Mouse (Mus musculus): ENCODE data around the gene Tmem161b. TPM values are rescaled to one million over a fixed set of nuclear protein-coding genes. Genes with fewer than 3 reads are reported as not detected.

The Tmem161b gene
- total RNA-seq, 2 experiments from 2014 or later: 18.3 to 18.6 TPM

DNA sequence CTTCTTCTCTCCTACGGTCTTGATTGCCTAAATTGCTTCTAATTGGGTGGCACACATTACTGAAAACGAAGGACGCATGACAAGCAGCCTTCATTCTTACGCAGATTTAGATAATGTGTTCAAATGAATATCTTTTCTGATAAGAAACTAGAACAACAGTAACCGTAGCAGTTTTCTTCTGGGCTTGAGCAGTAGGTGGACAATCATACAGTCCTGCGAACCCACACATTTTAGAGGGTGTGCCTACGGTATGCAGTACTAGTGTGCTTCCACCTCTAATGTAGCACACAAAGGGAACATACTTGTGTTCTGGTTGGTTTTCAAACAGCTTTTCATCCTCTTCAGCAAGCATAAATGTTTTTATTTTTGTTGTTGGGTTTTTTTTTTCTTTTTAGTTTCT is 122.6 kb downstream of the Tmem161b start:
- no peak for DNase-seq
- intact Hi-C loops (cut with DNase I): loop anchor here (5.0 kb wide), 2 partner anchors 122 to 627 kb away; partner anchors contain the start of gene Tmem161b

DNA sequence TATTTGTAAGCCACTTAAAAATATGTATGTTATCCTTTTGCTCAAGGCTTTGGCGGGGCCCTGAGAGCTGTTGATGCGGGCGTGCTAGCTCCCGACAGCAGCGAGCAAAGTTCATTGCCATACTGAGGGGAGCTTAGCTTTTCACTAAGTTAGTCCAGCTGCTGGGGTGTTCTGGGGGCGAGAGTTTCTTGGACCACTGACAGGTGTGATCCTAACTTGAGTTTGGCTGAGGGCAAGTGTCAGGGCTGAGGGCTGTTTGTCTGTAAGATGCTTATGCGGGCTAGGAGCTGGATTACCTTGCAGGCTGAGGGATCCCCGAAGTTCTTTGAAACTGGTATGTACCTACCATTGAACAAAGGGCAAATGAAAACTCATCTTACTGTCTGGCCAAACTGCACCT is 123.0 kb downstream of the Tmem161b start:
- intact Hi-C loops (cut with DNase I): loop anchor here (5.0 kb wide), 2 partner anchors 123 to 628 kb away; partner anchors contain the start of gene Tmem161b

More for the DNA sequence above, 123.0 kb downstream of the Tmem161b start:
- no peak for DNase-seq

Small RNA genes lying within 50 kb of the gene (microRNA-seq; reads per million reads assigned to microRNA genes)
- 0 reads per million in 2 experiments for gene Gm24331
